Mouse (Mus musculus): ENCODE data around the gene Mrvi1. TPM values are rescaled to one million over a fixed set of nuclear protein-coding genes. Genes with fewer than 3 reads are reported as not detected.

The Mrvi1 gene
- total RNA-seq (2021) = 1 to 10 TPM; 9.0 to 9.2 TPM
- long read RNA-seq, experiment 1, full-length matches to known transcripts = 1 of 3 reads
- long read RNA-seq, experiment 1, partial matches to known transcripts = 1 of 3 reads
- long read RNA-seq, experiment 1, other reads (novel, unspliced or antisense) = 1 of 3 reads
- long read RNA-seq, experiment 2, partial matches to known transcripts = 0 of 3 reads
- long read RNA-seq, experiment 2, other reads (novel, unspliced or antisense) = 3 of 3 reads

DNA sequence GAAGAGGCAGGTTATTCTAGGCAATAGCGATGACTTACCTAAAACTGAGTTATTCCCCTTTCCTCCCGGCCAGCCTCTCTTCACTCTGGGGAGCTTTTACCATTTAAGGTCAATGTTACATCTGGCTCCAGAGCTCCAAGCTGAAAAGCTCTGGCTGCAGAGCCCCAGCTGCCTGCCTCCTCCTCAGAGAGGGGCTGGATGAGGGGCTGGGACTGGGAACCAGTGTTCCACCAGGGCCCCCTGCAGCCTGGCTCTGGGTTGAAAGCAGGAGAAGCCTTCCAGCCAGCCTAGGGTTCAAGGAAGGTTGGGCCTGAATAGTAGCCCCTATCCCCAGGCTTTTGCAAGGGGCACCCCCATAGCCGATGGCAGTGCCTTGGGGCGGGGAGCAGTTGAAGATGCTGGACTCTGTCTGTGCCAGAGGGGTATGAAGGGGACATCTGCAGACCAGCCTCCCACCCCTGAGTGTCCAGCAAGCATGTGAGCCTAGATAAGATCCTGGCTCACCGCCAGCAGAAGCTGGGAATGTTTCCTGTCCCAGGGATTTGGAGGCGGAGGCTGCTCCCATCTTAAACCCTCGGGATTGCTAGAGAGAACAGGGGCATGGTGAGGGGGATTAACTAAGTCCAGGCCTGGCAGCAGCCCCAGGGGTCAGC is at the start of gene Mrvi1:
Gene Mrvi1 (minus strand): TSS at position 409 of the 653 bp plus-strand sequence.
- peak; percentile 42 to 68 for DNase-seq (ENCODE audit: low spot score in 2 of 2)

DNA sequence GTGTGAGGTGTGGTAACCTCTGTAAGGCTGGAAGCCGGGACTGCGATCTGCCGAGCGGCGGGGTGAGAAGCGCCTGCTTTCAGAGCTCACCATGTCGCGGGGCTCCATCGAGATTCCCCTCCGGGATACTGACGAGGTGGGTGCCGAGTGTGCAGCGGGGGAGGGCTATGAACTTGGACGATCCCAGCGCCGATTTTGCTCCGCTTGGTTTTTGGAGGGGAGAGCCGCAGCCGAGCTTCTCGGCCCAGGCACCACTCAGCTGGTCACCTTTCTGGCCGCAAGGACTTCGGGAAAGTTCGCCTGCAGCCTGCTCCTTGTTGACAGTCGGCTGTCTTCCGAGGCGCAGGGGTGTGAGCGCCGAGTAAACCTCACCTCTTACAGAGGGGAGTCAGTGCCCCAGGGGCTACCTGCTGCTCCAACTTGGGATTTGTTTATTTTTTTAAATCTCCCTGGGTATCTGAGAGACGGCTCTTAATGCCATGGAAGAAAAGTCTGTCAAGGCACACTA is 46.8 kb upstream of the Mrvi1 start:
- peak in 1 of 2 experiments; percentile 21 for DNase-seq (ENCODE audit: low spot score in 2 of 2)

DNA sequence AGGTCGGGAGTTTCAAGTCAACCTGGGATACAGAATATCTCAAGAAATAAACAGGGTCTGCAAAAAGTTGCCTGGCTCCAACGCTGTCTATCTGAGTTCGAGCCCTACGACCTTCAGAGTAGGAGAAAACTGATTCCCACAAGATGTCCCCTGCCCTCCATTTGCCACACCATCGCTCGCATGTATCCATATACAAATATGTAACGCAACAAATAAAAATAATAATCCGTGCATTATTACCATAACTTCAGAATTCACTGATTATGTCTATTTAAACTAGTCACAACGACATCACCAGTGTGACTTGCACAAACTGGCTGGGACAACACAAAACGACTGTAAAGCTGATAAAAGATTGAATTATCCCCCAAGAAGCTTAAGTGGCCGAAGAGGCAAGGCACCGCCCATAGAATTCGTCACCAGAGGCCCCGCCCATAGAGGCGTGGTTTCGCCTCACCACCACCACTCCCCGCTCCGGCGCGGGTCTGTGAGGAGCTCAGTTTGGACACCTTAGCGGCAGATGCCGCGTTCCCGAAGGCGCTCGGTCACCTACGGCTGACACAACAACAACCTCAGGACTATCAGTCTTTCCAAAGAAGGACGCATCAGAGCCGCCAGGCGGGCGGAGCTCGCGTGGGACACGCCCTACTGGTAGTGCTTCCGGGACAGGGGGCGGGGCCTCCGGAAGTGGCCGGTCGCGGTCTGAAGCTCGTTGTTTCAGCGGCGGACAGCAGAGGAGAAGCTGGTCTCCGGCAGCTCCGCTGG is 46.2 kb upstream of the Mrvi1 start, which contains the start of gene Ctr9:
Gene Ctr9 (plus strand): TSS at position 671 of the 765 bp plus-strand sequence.
- DNase-seq (ENCODE audit: low spot score in 2 of 2) = peak; percentile 81 to 94

DNA sequence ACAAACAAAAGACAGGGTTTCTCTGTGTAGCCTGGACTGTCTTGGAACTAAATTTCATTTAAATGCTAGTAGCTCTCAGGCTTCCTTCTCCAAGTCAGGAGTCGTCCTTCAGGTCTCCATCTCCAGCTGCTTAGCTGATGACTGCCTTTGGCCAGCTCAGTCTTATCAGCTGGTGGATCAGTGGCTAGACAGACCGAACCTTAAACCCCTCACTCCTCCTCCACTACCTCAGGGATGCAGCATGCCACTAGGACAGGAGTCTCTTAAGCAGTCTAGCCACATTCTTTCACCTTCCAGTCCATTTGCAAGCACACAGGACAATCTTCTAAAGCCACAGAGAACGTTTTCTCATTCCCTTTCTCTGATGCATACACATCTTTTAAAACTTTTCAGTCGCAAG is 42.7 kb upstream of the Mrvi1 start:
- no peak for DNase-seq (ENCODE audit: low spot score in 2 of 2)

DNA sequence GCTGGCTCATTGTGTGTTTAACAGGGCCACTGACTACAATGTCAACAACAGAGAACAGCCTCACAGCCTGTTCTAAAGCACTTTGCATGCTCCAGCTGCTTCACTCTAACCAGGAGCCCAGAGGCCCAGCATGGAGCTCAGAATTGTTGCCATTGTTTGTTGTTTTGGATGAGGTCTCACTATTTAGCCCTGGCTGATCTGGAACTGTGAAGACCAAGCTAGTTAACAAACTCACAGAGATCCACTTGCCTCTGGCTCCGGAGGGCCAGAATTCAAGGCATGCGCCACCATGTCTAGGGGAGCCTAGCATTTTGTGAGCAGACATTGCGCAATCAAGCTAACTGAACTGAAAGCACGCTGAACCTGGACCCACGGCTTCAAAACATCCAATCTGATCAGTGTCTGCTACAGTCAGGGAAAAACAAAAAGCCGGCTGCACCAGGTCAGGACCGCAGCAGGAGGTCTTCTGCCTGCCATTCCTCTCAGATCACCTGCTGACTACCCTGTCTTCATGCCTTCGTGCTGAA is 41.9 kb upstream of the Mrvi1 start:
- no peak for DNase-seq (ENCODE audit: low spot score in 2 of 2)

DNA sequence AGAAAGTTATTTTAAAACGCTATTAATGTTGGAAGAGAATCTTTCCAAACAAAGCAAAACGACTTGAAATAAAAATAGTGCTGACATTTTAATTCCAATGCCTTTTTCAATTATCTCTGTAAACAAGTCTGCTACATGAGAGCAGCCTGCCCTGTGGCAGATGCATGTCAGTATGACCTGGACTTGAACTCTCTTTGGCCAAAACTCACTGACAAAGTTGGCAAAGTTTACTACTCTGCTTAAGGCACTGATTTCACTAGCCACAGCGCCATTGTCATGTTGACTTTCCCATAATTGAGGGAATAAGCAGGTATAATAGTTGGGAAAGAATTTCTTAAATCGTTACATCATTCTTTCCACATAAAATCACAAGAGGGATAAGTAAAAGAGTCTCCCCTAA is 38.6 kb upstream of the Mrvi1 start:
- no peak for DNase-seq (ENCODE audit: low spot score in 2 of 2)

DNA sequence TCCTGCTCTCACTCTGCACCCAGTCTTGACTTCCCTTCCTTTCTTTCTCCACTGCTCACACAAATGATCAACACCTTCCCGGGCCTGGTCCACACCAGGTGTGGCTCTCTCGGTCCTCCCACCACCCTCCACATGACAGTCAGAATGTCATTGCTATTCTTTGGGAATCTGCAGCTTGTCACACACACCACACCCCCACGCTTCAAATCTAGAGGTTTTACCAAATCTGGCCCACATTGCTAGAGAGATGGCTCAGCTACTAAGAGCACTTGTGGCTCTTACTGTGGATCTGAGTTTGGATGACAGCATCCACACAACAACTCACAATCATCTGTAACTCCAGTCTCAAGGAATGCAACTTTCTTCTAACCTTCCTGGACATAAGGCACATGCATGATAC is 34.7 kb upstream of the Mrvi1 start:
- DNase-seq (ENCODE audit: low spot score in 2 of 2) = no peak

DNA sequence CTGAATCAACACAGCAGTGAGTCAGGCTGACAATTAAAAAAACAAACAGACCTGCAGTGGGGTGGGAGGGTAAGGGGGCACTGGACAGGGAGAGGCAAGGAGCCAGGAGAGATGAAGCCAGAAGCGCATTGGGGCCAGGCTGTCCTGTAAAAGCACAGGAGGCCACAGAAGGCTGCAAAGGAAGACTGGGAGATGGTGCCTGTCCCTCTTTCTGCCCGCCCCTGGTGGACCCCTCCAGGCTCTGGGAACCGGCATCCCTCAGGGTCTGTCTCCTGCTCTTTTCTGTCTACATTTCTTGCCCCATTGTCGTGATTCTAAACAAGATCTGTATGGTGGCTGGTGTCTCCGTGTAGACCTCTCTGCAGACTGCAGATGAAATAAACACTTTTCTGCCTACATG is 33.5 kb upstream of the Mrvi1 start:
- DNase-seq (ENCODE audit: low spot score in 2 of 2) = no peak

DNA sequence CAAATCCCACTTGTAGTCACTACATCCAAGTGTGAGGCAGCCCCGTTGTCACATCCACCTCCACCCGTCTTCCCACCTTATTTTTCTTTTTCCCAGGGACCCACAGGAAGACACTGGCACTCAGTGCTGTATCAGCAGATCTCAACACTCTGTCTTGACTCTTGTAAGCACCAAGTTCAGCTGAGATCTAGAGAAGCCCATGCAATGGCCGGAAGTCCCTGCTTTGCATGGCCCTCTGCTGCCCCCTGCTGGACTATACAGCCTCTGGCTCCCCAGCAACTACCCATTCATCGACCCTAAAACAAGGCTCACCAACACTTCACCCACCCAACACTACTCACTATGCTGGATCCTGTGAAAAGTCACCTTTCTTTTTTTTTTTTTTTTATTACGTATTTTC is 32.6 kb upstream of the Mrvi1 start:
- DNase-seq (ENCODE audit: low spot score in 2 of 2) = peak; percentile 87 to 91

DNA sequence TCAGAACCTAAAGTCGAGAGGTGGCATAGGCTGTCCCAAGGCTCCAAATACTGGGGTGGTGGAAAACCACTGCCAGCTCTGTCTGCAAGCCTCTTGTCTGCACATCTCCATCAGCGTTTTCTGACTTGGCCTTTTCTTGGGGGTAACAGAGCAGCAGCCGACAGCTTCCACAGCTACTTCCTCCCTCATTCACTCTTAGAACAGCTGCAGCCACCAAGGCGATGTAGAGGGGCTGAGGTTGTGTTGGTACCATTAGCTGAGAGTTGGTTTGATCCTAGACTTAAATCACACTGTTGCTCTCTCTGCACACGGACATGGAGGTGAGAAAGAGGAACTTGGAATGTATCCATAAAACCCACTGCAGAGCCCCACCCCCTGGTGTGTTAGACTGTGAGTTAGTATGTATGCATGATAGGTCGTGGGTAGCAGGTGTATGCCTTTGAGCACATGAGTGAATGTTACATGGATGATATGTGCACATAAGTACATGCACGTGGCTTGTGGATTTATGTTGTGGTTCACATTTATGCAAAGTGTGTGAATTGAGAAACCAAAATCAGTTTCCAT is 31.9 kb upstream of the Mrvi1 start:
- DNase-seq (ENCODE audit: low spot score in 2 of 2) = no peak

DNA sequence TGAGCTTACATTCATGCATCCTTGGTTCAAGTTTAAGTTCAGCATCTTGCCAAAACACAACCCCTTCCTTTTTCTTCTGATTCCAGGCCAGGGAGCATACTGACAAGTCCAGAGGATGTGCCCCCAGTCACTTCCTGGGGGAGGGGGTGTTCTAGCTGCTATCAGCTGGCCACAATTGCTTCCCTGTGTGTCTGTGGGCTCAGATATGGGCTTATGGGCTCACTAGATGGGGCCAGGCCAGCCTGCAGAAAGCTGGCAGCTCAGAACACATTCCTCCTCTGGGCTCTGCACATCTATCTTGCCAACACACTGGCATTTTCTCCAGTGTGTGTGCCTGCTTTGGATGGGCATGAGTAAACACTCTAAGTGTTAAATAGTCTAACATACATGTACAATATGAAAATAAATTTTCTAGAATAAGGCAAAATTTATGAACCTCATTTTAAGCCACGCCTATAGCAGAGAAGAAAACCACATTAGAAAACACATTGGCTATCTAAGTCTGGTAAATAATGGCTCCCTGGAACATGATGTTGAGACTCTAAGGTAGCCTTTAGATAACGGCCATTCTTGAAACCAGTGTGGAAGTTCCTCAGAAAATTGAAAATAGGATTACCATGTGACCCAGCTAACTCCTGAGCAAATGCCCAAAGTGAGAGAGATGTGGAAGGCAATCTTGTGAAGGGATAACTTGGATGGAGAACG is 22.0 kb upstream of the Mrvi1 start:
- DNase-seq (ENCODE audit: low spot score in 2 of 2) = no peak

DNA sequence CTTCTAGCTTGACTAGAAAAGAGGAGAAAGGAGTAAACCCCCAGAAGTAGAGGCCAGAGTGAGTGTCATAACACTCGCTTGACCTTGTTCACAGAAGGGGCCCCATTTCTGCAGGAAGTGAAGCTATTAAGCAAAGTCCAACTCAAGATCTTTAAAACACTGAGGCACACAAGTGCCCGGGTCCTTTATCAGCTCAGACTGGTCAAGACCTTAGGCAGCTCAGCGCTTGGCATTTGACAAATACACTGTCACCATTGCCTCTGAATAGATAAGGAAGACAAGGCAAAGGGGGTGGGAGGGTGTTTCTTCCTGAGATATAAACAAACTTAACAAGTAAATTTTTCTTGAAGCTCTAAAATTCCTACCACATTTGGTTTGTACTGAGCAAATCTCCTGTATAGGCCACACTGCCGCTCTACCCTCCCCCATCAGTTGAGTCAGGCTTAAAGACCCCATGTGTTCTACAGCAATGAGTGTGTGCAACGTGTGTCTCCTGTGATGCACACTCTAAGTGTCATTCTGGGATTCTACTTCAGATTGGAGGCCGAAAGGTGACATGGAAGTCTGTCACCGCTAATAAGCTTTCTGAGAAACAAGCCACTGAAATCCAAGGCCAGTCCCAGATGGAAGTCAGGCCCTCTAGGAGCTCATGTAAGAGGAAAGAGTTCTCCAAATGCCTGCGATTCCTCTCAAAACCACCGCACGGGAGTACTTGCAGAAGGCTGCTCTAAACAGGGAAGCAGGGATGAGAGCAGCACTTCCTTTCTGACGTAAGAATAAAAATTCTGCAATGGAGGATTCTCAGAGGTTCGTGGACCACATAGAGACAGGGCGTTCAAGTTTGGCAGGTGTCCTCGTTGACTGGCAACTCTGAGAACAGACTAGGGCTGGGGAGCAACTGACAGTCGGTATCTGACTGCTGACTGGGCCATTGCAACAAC is 16.9 kb upstream of the Mrvi1 start:
- DNase-seq (ENCODE audit: low spot score in 2 of 2) = no peak

DNA sequence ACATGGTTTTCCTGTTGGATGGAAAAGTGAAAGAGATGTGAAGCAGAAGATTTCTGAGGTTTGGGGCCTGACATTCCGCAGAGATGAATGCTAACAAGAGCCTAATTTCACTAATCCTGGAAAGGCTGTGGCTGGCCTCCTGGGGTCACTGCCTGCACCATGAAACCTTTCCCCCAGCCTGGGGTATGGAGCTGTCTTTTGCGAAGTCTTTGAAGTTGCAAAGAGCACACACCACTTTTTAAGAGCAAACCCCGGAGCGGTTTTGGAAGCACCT is 8.9 kb upstream of the Mrvi1 start:
- no peak for DNase-seq (ENCODE audit: low spot score in 2 of 2)

DNA sequence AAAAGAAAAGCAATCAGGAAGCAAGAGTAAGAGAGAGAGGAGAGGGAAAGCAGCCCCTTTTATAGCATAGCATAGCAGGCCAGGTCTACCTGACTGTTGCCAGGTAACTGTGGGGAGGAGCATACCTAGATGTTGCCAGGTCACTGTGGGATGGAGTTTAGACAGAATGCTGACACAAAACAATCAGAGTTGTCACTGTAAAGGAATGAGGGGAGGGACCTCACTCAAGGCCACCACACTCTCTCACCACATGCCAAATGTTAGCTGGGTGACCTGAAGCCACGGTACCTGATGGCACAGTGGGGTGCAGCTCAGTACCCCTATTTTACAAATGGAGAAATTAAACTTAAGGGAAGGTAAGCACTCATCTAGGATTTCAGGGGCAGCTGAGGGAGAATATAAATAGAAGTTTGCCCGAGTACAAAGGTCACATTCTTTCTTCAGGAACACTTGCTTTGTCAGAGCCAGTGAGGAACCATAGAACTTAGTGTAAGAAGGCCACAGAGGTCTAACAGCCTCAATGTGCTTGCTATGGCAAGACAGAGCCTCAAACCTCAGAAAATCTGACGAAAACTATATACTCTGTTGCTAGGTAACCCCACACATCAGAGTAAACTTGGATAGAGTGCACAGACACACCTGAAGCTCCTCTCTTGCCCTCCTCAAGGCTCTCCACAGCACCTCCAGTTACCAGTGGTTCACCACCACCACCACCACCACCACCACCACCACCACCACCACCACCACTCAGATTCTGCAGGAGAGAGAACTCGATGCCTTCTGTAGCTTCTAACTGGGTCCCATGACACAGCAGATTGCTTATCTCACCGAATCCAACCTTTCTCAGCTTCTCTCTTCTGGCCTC is 8.3 kb upstream of the Mrvi1 start:
- DNase-seq (ENCODE audit: low spot score in 2 of 2) = no peak

DNA sequence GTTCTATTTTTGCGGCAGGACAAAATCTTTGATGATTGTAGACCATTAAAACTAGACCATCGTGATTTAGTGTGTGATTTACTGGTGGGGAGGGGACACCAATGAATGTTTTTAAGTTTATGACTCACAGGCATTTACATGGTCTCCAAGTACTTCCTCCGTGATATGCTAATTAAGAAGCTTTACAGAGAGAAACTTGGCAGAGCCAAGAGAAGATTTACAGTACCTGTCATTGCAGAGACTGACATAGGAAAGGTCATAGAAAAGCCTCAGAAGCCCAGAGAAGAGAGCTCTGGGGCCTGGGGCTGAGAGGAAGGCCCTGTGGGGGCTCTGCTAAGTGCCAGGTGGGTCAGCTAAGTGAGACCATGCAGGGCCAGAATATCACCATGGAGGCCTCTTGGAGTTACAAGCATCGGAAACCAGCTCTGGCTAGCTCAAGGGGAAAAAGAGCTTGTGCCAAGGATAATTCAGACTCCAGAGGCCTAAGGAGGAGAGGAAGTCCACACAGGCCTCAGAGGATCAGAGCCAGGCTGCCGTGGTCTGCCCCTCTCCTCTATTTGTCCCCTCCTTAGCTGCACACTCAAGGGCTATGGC is 7.1 kb upstream of the Mrvi1 start:
- DNase-seq (ENCODE audit: low spot score in 2 of 2) = no peak

DNA sequence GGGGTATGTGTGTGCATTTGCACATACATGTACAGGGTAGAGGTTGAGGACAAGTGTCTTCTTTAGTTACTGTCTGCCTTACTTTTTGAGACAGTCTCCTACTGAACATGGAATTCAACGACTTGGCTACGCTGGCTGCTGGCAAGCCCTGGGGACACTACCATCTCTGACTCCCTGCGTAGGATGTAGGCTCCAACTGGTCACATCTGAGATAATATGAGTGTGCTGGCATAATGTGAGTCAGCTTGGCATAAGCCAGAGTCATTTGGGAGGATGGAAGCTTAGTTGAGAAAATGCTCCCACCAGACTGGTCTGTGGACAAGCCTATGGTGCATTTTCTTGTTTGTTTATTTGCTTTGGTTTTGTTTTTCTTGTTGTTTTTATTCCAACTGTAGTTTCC is 5.8 kb upstream of the Mrvi1 start:
- no peak for DNase-seq (ENCODE audit: low spot score in 2 of 2)

DNA sequence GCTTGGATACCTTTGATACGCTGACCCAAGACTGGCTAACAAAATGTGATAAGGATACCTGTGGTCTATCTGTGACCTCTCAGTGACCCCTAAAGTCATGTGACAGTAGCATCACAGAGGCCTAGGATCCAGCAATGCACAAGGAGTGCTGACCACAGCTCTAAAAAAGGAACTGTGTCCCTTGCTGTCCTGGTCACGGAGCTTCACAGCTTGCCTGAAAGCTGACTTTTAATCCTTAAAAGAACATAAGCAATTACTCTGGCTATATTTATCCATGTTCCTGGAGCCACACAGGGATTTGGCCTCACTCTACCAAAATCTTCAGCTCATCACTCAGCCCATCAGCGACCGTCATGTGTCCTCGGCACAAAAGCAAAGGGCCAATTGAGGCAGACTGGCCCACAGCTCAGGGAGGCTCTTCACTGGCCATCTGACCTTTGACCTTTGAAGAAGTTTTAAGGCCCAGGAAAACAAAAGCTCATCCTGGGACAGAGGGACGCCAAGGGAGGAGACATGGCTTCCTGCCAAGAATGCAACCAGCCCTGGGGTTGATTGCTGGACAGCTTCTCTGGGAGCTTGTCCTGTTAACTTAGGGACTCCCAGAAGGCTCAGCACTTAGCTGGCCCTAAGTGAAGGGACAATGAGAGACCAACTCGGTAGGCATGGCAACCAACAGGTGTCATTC is 3.5 kb upstream of the Mrvi1 start:
- DNase-seq (ENCODE audit: low spot score in 2 of 2) = no peak

DNA sequence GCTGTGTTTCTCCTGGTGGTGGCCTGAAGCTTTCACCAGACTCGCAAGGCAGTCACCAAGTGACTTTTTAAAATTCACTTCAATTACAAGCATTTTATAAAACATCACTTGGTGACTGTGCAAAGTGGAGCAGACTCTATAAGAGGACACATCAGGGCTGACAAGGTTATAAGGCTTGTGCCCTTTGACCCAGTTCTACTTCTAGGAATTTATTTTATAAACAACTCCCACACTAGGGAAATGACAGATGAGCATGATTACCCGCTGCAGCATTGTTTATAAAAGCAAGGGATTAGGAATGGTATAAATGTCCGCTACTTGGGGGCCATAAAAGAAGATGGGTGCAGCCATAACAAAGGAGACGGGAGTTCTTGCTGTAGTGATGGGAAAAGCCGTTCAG is 1.4 kb upstream of the Mrvi1 start:
- DNase-seq (ENCODE audit: low spot score in 2 of 2) = no peak

All from gastrocnemius, postnatal 4 days (tissue).